Mouse (Mus musculus) ES-Bruce4 (cell line): ENCODE results near the gene Oas1h.

Experiments
- CTCF ChIP-seq: IDR thresholded peaks from one replicate; pipeline ENCODE4 v1.8.1; 2011; ENCODE audit warnings: low read depth, low read length
- EP300 ChIP-seq: IDR thresholded peaks from 2 replicates; pipeline ENCODE4 v1.6.1; 2011; ENCODE audit warnings: low read depth, low read length; ENCODE audit not compliant: insufficient read depth
- POLR2A ChIP-seq: IDR thresholded peaks from one replicate; pipeline ENCODE4 v1.8.1; 2011; ENCODE audit warnings: low read length; ENCODE audit not compliant: insufficient read depth

DNA sequence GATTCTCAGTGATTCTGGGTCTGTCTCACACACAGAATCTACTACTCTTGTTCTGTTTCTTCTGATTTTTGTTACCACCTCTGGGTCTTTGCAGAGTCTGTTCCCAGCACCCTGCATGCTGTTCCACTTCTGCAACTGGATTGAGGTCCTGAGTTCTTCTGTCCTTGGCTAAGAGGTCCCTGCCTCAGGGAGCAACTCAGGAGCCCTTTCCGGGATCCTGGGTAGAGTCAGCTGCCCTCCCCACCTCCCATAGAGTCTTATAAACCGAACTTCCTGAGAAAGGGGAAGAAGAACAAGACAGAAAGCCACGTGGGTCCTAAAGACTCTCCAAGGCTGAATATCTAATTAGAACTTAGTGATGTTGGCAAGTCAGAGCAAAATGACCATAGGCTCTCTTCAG is 29.8 kb downstream of the Oas1h start:
- no peak for TF ChIP-seq POLR2A
- no peak for TF ChIP-seq CTCF
- no peak for TF ChIP-seq EP300
